Mouse (Mus musculus) neural tube, embryonic 11.5 days (tissue): ENCODE measurements at regions not wholly inside any gene's neighbourhood (a gene's known extent, or its start where the extent isn't known, plus 50 kb on each side); places are given as distances from the start of the nearest gene placed in this dataset.
A peak's percentile ranks its signal among the peaks of the same experiment; 100 is the strongest.

Experiments used
- ATAC-seq: fragments of 200-750 bp; cut with Nextera tagmentation; 2 replicates; pipeline ENCODE4 v1.8.0; 2017; ENCODE audit warnings: moderate number of reproducible peaks, mild to moderate bottlenecking, moderate TSS enrichment, moderate library complexity; ENCODE audit not compliant: insufficient read depth, low FRiP score, low TSS enrichment
- DNase-seq: peaks from one replicate; pipeline ENCODE4 v3.0.0-alpha.2; 2015; ENCODE audit warnings: low spot score
- H3K27ac ChIP-seq: fragments of 300-500 bp; sonication (generic); 2 replicates; pipeline ENCODE4 v1.5.1; 2014; ENCODE audit warnings: low read depth, mild to moderate bottlenecking, low read length
- H3K27me3 ChIP-seq: fragments of 300-500 bp; sonication (generic); 2 replicates; pipeline ENCODE4 v1.6.1; 2014; ENCODE audit warnings: mild to moderate bottlenecking, low read length, mixed read lengths; ENCODE audit not compliant: control insufficient read depth, insufficient read depth
- H3K36me3 ChIP-seq: fragments of 300-500 bp; sonication (generic); 2 replicates; pipeline ENCODE4 v1.6.1; 2014; ENCODE audit warnings: mild to moderate bottlenecking, low read length, moderate library complexity, mixed read lengths; ENCODE audit not compliant: control insufficient read depth, insufficient read depth
- H3K4me1 ChIP-seq: fragments of 300-500 bp; sonication (generic); 2 replicates; pipeline ENCODE4 v1.6.1; 2014; ENCODE audit warnings: low read length, mixed read lengths; ENCODE audit not compliant: control insufficient read depth, insufficient read depth
- H3K4me2 ChIP-seq: fragments of 300-500 bp; sonication (generic); 2 replicates; pipeline ENCODE4 v1.6.1; 2014; ENCODE audit warnings: low read depth, mild to moderate bottlenecking, moderate library complexity
- H3K4me3 ChIP-seq: fragments of 300-500 bp; sonication (generic); 2 replicates; pipeline ENCODE4 v1.5.1; 2014; ENCODE audit warnings: low read depth, low read length
- H3K9ac ChIP-seq: fragments of 300-500 bp; sonication (generic); 2 replicates; pipeline ENCODE4 v1.6.1; 2014; ENCODE audit warnings: mild to moderate bottlenecking, low read length
- H3K9me3 ChIP-seq: fragments of 300-500 bp; sonication (generic); 2 replicates; pipeline ENCODE4 v1.6.1; 2016; ENCODE audit warnings: low read length; ENCODE audit not compliant: control insufficient read depth
- WGBS: fragments of 180-500 bp; shearing (Covaris S2); extraction: QIAGEN DNeasy Blood & Tissue Kit; methylation state at CpG from one replicate; pipeline ENCODE4 v1.1.7; 2014; 5-methylcytosine and 5-hydroxymethylcytosine counted together

- H3K4me1 ChIP-seq = no peaks in the 10 kb centered on the region
- no peaks in the 10 kb centered on the region for H3K9me3 ChIP-seq
- no peak overlapping the region for H3K4me2 ChIP-seq
- no peaks in the 10 kb centered on the region for H3K36me3 ChIP-seq
- no peak overlapping the region for H3K27ac ChIP-seq
- H3K9ac ChIP-seq = no peak overlapping the region
- DNase-seq (no peak), ATAC-seq (peak; percentile 41; the same call in 1 of the 2 replicates)
- no peak overlapping the region for H3K4me3 ChIP-seq
- no peaks in the 10 kb centered on the region for H3K27me3 ChIP-seq
Observed at GRCm38 (mm10) chr4:7997575-7997953, 241.3 kb downstream of the Car8 start.

DNA sequence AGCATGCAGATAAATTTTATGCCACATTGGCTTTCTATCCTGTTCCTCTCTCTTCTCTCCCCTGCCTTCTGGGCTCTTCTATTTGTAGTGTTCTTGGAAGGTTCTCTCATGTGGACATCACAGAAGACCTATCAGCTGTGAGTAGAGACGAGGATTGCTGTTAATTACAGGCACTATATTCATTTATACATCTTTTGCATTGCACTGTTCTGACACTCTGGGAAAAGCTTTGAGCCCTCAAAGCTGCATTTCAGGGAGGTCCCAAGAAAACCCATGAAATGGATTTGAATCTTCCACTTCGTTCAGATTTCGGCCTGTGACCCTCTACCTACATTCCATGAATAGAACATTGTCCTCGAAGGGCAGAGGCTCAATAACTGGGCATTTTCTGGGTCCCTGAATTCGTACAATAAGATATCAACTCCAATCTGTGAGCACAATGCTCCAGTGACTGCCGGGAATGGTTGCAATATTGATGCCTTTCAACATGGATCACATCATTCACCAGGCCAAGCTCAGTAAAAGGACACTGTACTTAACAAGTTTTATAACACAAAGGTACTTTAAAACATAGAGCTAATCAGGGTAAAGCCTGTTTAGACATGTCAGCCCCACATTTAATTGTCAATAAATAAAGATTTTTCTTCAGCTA, 241.8 kb downstream of the Car8 start:
- no peak overlapping the region for H3K27ac ChIP-seq
- no peaks in the 10 kb centered on the region for H3K4me1 ChIP-seq
- DNase-seq (peak; percentile 24), ATAC-seq (peak; percentile 73)
- no peaks in the 10 kb centered on the region for H3K27me3 ChIP-seq
- H3K4me3 ChIP-seq = no peak overlapping the region
- no peaks in the 10 kb centered on the region for H3K9me3 ChIP-seq
- H3K9ac ChIP-seq = no peak overlapping the region
- H3K36me3 ChIP-seq = no peaks in the 10 kb centered on the region
- WGBS = 37% methylated on average over 6 of the region's 6 CpGs
- no peak overlapping the region for H3K4me2 ChIP-seq

GRCm38 (mm10) chr4:7992944-7993343, 245.9 kb downstream of the Car8 start:
- Histone ChIP-seq H3K36me3 (no peaks in the 10 kb centered on the region), H3K9ac (no peak overlapping the region), H3K4me1 (no peaks in the 10 kb centered on the region), H3K27ac (no peak overlapping the region), H3K27me3 (no peaks in the 10 kb centered on the region), H3K4me3 (no peak overlapping the region), H3K9me3 (no peaks in the 10 kb centered on the region), H3K4me2 (no peak overlapping the region)
- ATAC-seq (no peak), DNase-seq (no peak)
- 80% methylated on average over 3 of the region's 3 CpGs for WGBS

DNA sequence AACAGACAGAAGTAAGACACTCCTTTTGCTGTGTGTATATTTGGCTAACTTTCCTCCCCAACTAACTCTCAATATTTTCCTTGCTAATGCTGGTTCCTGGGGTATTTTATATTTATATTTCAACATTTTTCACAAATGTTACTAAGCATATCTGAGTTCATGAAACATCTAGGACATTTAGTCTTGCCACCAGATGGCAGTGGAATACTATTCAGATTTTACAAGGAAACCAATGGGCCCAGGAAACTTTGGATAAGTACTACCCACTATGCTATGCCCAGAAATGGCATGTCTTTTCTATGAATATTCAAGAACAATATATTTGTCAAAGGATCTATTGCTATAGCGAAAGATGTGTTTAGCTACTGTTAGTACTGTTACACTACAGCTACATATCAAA, 251.1 kb downstream of the Car8 start:
- Histone ChIP-seq H3K4me3 (no peak overlapping the region), H3K9me3 (no peaks in the 10 kb centered on the region), H3K36me3 (no peaks in the 10 kb centered on the region), H3K9ac (no peak overlapping the region), H3K27me3 (no peaks in the 10 kb centered on the region), H3K4me2 (no peak overlapping the region), H3K4me1 (no peaks in the 10 kb centered on the region), H3K27ac (no peak overlapping the region)
- WGBS = 84% methylated on average over 1 of the region's 1 CpGs
- ATAC-seq = no peak
- no peak for DNase-seq

GRCm38 (mm10) chr4:7987346-7987745, 251.5 kb downstream of the Car8 start:
- Histone ChIP-seq H3K4me1 (no peaks in the 10 kb centered on the region), H3K9me3 (no peaks in the 10 kb centered on the region), H3K9ac (no peak overlapping the region), H3K27ac (no peak overlapping the region), H3K36me3 (no peaks in the 10 kb centered on the region), H3K4me2 (no peak overlapping the region), H3K4me3 (no peak overlapping the region), H3K27me3 (no peaks in the 10 kb centered on the region)
- ATAC-seq = no peak
- WGBS = 79% methylated on average over 3 of the region's 3 CpGs
- DNase-seq = no peak

- no peak for ATAC-seq
- Histone ChIP-seq H3K4me1 (no peaks in the 10 kb centered on the region), H3K4me3 (no peak overlapping the region), H3K4me2 (no peak overlapping the region), H3K9me3 (no peaks in the 10 kb centered on the region), H3K9ac (no peak overlapping the region), H3K36me3 (no peaks in the 10 kb centered on the region), H3K27me3 (no peaks in the 10 kb centered on the region), H3K27ac (no peak overlapping the region)
- no peak for DNase-seq
- 76% methylated on average over 6 of the region's 6 CpGs for WGBS
Observed at GRCm38 (mm10) chr4:7984814-7985213, 254.0 kb downstream of the Car8 start.

- 85% methylated on average over 12 of the region's 12 CpGs for WGBS
- no peak overlapping the region for H3K27ac ChIP-seq
- no peak for DNase-seq
Observed at GRCm38 (mm10) chr4:7979772-7980351, 259.0 kb downstream of the Car8 start.

GRCm38 (mm10) chr4:7977661-7978444, 261.0 kb downstream of the Car8 start:
- H3K4me2 ChIP-seq = no peak overlapping the region
- no peak overlapping the region for H3K4me3 ChIP-seq
- no peaks in the 10 kb centered on the region for H3K9me3 ChIP-seq
- H3K27ac ChIP-seq = no peak overlapping the region
- H3K36me3 ChIP-seq = no peaks in the 10 kb centered on the region
- DNase-seq (no peak), ATAC-seq (no peak)
- 61% methylated on average over 5 of the region's 5 CpGs for WGBS
- no peaks in the 10 kb centered on the region for H3K27me3 ChIP-seq
- H3K9ac ChIP-seq = no peak overlapping the region
- no peaks in the 10 kb centered on the region for H3K4me1 ChIP-seq

More at GRCm38 (mm10) chr4:7979772-7980351, 259.0 kb downstream of the Car8 start:
- no peaks in the 10 kb centered on the region for H3K36me3 ChIP-seq
- H3K4me1 ChIP-seq = no peaks in the 10 kb centered on the region
- H3K9me3 ChIP-seq = no peaks in the 10 kb centered on the region
- no peak overlapping the region for H3K4me3 ChIP-seq
- no peak overlapping the region for H3K9ac ChIP-seq
- no peaks in the 10 kb centered on the region for H3K27me3 ChIP-seq
- H3K4me2 ChIP-seq = no peak overlapping the region
- no peak for ATAC-seq

- 50% methylated on average over 6 of the region's 6 CpGs for WGBS
- H3K4me2 ChIP-seq = no peak overlapping the region
- H3K9me3 ChIP-seq = no peaks in the 10 kb centered on the region
- H3K36me3 ChIP-seq = no peaks in the 10 kb centered on the region
- no peak overlapping the region for H3K4me3 ChIP-seq
- no peak overlapping the region for H3K27ac ChIP-seq
- H3K27me3 ChIP-seq = no peaks in the 10 kb centered on the region
- H3K9ac ChIP-seq = no peak overlapping the region
- H3K4me1 ChIP-seq = no peaks in the 10 kb centered on the region
- DNase-seq = no peak
- ATAC-seq = no peak
Observed at GRCm38 (mm10) chr4:7970272-7970671, 268.6 kb downstream of the Car8 start.
